Mouse (Mus musculus) CH12.LX (cell line): ENCODE data around the gene Akap9. TPM values are rescaled to one million over a fixed set of nuclear protein-coding genes. Genes with fewer than 3 reads are reported as not detected.

Experiments used
- DNase-seq: peaks from one replicate; pipeline ENCODE4 v3.0.0-alpha.2; 2013; ENCODE audit errors: extremely low read depth
- H3K27ac ChIP-seq: 2 replicates; pipeline ENCODE4 v1.5.1; 2012; ENCODE audit warnings: low read depth, mild to moderate bottlenecking, control low read depth, moderate library complexity; ENCODE audit not compliant: insufficient read depth
- H3K27me3 ChIP-seq: replicated peaks from 2 replicates; pipeline ENCODE3; 2012; ENCODE audit warnings: inconsistent platforms
- H3K36me3 ChIP-seq, 2 experiments: replicated peaks in 1 of 2; 2 replicates each; pipeline versions ENCODE3 to v1.6.1; 2012; ENCODE audit warnings: inconsistent platforms in 1 of 2, low read length in 1 of 2, mild to moderate bottlenecking in 1 of 2, mixed read lengths in 1 of 2, moderate library complexity in 1 of 2; ENCODE audit not compliant: control insufficient read depth in 1 of 2, insufficient read depth in 1 of 2
- H3K4me1 ChIP-seq, 2 experiments: 2 replicates each; pipeline ENCODE4 v1.6.1; 2012; ENCODE audit warnings: inconsistent platforms in 1 of 2, moderate library complexity in 1 of 2; ENCODE audit not compliant: insufficient read depth in 2 of 2, control insufficient read depth in 1 of 2
- H3K4me2 ChIP-seq: 2 replicates; pipeline ENCODE4 v1.6.1; 2012; ENCODE audit warnings: low read depth, mild to moderate bottlenecking, control low read depth; ENCODE audit not compliant: poor library complexity, insufficient read depth, severe bottlenecking
- H3K4me3 ChIP-seq, 3 experiments: fragments of 150-350 bp in 1 of 3; sonication (generic) in 1 of 3; replicated peaks in 1 of 3; 2 replicates each; pipeline versions ENCODE3 to v1.5.1; 2011 to 2012; ENCODE audit warnings: low read depth in 2 of 3, low read length in 2 of 3, mild to moderate bottlenecking in 2 of 3, moderate library complexity in 2 of 3, control low read depth in 1 of 3, improper control_type of control experiment in 1 of 3, inconsistent platforms in 1 of 3, mixed read lengths in 1 of 3; ENCODE audit not compliant: poor library complexity in 1 of 3
- H3K79me2 ChIP-seq: replicated peaks from 2 replicates; pipeline ENCODE4 v1.6.1; 2012; ENCODE audit warnings: mild to moderate bottlenecking, moderate library complexity; ENCODE audit not compliant: control insufficient read depth, poor library complexity, insufficient read depth, severe bottlenecking; ENCODE audit errors: extremely low read depth
- H3K9ac ChIP-seq: 2 replicates; pipeline ENCODE4 v1.6.1; 2012; ENCODE audit warnings: low read depth, mild to moderate bottlenecking, control low read depth, moderate library complexity; ENCODE audit not compliant: insufficient read depth
- H3K9me3 ChIP-seq: replicated peaks from 2 replicates; pipeline ENCODE3; 2012; ENCODE audit warnings: low read length, inconsistent platforms, mixed read lengths
- BHLHE40 ChIP-seq: IDR thresholded peaks from 2 replicates; pipeline ENCODE4 v1.6.1; 2011; ENCODE audit warnings: mild to moderate bottlenecking, low read depth, low read length, improper control_type of control experiment
- CHD1 ChIP-seq: IDR thresholded peaks from 2 replicates; pipeline ENCODE4 v1.6.1; 2012; ENCODE audit warnings: low read depth, low read length, improper control_type of control experiment, inconsistent platforms
- ELF1 ChIP-seq: IDR thresholded peaks from 2 replicates; pipeline ENCODE4 v1.6.1; 2014; ENCODE audit warnings: low read depth, mild to moderate bottlenecking, inconsistent platforms, low read length, improper control_type of control experiment
- EP300 ChIP-seq: IDR thresholded peaks from 2 replicates; pipeline ENCODE4 v1.6.1; 2011; ENCODE audit warnings: low read length, improper control_type of control experiment
- ETS1 ChIP-seq: conservative IDR thresholded peaks from 2 replicates; pipeline ENCODE4 v1.6.1; 2012; ENCODE audit warnings: low read depth, mild to moderate bottlenecking, inconsistent platforms, low read length, improper control_type of control experiment, moderate library complexity
- HCFC1 ChIP-seq: IDR thresholded peaks from 2 replicates; pipeline ENCODE4 v1.6.1; 2012; ENCODE audit warnings: low read depth, mild to moderate bottlenecking, inconsistent platforms, low read length, improper control_type of control experiment
- JUN ChIP-seq: IDR thresholded peaks from 2 replicates; pipeline ENCODE4 v1.6.1; 2011; ENCODE audit warnings: low read depth, mild to moderate bottlenecking, low read length, improper control_type of control experiment, moderate library complexity; ENCODE audit not compliant: insufficient read depth
- JUND ChIP-seq: conservative IDR thresholded peaks from 2 replicates; pipeline ENCODE4 v1.6.1; 2011; ENCODE audit warnings: low read depth, low read length, improper control_type of control experiment
- KAT2A ChIP-seq: IDR thresholded peaks from 2 replicates; pipeline ENCODE4 v1.6.1; 2012; ENCODE audit warnings: low read length, improper control_type of control experiment, inconsistent platforms; ENCODE audit not compliant: insufficient replicate concordance
- NRF1 ChIP-seq: IDR thresholded peaks from 2 replicates; pipeline ENCODE4 v1.6.1; 2014; ENCODE audit warnings: low read depth, mild to moderate bottlenecking, inconsistent platforms, low read length, improper control_type of control experiment, moderate library complexity
- PAX5 ChIP-seq: IDR thresholded peaks from 2 replicates; pipeline ENCODE4 v1.6.1; 2012; ENCODE audit warnings: low read length, inconsistent platforms, mixed read lengths
- SIN3A ChIP-seq: IDR thresholded peaks from 2 replicates; pipeline ENCODE4 v1.6.1; 2012; ENCODE audit warnings: low read length, improper control_type of control experiment, inconsistent platforms
- SMC3 ChIP-seq: IDR thresholded peaks from 2 replicates; pipeline ENCODE4 v1.6.1; 2011; ENCODE audit warnings: low read depth, low read length, improper control_type of control experiment
- TBP ChIP-seq: conservative IDR thresholded peaks from 2 replicates; pipeline ENCODE4 v1.6.1; 2011; ENCODE audit warnings: low read depth, low read length, improper control_type of control experiment
- UBTF ChIP-seq: IDR thresholded peaks from 2 replicates; pipeline ENCODE4 v1.6.1; 2012; ENCODE audit warnings: low read depth, mild to moderate bottlenecking, inconsistent platforms, low read length, improper control_type of control experiment, moderate library complexity
- USF1 ChIP-seq: IDR thresholded peaks from 2 replicates; pipeline ENCODE4 v1.6.1; 2014; ENCODE audit warnings: low read depth, mild to moderate bottlenecking, inconsistent platforms, low read length, improper control_type of control experiment
- ZC3H11A ChIP-seq: IDR thresholded peaks from 2 replicates; pipeline ENCODE4 v1.6.1; 2012; ENCODE audit warnings: low read depth, mild to moderate bottlenecking, inconsistent platforms, low read length, improper control_type of control experiment
- ZNF384 ChIP-seq: IDR thresholded peaks from 2 replicates; pipeline ENCODE4 v1.6.1; 2012; ENCODE audit warnings: low read depth, low read length, improper control_type of control experiment, inconsistent platforms
- dilution Hi-C: fragments of 300-500 bp; cut with MboI; formaldehyde crosslinking; loops from 2 replicates; pipeline ENCODE4 v1.14.3; 2020; ENCODE audit warnings: low sequenced_read_pairs; ENCODE audit not compliant: extremely low pct_unique_long_range_greater_than_20kb, extremely low pct_ligation_motif_present
- in situ Hi-C: fragments of 300-500 bp; cut with MboI; formaldehyde crosslinking; loops from 3 replicates; pipeline ENCODE4 v1.14.3; 2019; ENCODE audit warnings: low sequenced_read_pairs, low pct_ligation_motif_present, low pct_unique_long_range_greater_than_20kb, mixed read lengths
- polyA plus RNA-seq: library from polyadenylated mRNA; unstranded; fragments of >175 nt; gene quantifications from 2 replicates; pipeline ENCODE4 v1.2.1, GENCODE M21; 2012; ENCODE audit warnings: low read depth; ENCODE audit not compliant: insufficient read length
- total RNA-seq, 2 experiments: library from RNA; depleted of rRNA; stranded (reverse); fragments of 300-350 nt in 1 of 2; fragments of >200 nt in 1 of 2; gene quantifications; 2 replicates each; pipeline ENCODE4 v1.2.3; 2012 to 2014

The Akap9 gene
- total and polyA plus RNA-seq, 3 experiments: 10.3 to 15.6 (median 12.8) TPM

DNA sequence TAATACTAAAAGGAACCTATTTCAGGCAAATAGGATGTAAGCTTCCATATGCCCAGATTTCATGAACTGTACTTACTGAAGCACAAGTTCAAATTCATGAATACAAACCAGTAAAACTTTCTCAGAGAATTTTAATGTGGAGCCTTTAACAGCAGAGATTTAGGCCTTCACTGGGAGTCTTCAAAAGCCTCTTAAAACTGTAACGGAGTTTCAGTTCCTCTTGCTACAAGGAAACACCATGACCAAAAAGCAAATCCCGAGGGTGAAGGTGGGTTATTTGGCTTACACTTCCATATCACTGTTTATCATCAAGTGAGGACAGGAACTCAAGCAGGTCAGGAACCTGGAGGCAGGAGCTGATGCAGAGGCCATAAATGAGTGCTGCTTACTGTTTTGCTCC is 153.7 kb downstream of the Akap9 start (continued):
- TF ChIP-seq ZC3H11A (no peak), SIN3A (0 out of 2 replicates have a peak, but pooled peaks have one; percentile 27)

- Histone ChIP-seq H3K9me3 (no peaks in the 10 kb centered on the region), H3K4me1 (peaks cover 5 to 26% of the 10 kb centered on the region in 2 experiments), H3K4me2 (no peak overlapping the region)
- in situ Hi-C loops: no loop called here
- TF ChIP-seq JUN: no peak
- no peak for TF ChIP-seq EP300
- no peak for TF ChIP-seq BHLHE40
- TF ChIP-seq ZNF384: no peak
- TF ChIP-seq JUND: no peak
- no peak for TF ChIP-seq ETS1
- TF ChIP-seq ELF1: no peak
- TF ChIP-seq NRF1: no peak
- TF ChIP-seq UBTF: no peak
- no peak for TF ChIP-seq USF1
- no peak for TF ChIP-seq CHD1
- no peak for TF ChIP-seq SIN3A
- TF ChIP-seq KAT2A: no peak
- TF ChIP-seq, all 38 proteins: peak for 0
- H3K79me2 ChIP-seq: 0 out of 2 replicates have a peak, but pooled peaks cover 5% of the 10 kb centered on the region
- dilution Hi-C loops: no loop called here
- H3K9ac ChIP-seq: no peak overlapping the region
- peaks cover 49 to 84% of the 10 kb centered on the region in 2 experiments for H3K36me3 ChIP-seq
- no peak overlapping the region for H3K27ac ChIP-seq
- no peak for DNase-seq
- no peaks in the 10 kb centered on the region for H3K27me3 ChIP-seq
- H3K4me3 ChIP-seq: no peak overlapping the region
Observed at GRCm38 (mm10) chr5:4084948-4085347, 157.1 kb downstream of the Akap9 start.

- TF ChIP-seq HCFC1: no peak
- no peak for TF ChIP-seq TBP
- TF ChIP-seq PAX5: no peak
- no peak for TF ChIP-seq SMC3
Observed at GRCm38 (mm10) chr5:4086309-4086708, 158.5 kb downstream of the Akap9 start.

More at GRCm38 (mm10) chr5:4086309-4086708, 158.5 kb downstream of the Akap9 start:
- H3K4me1 ChIP-seq: peaks cover 5 to 13% of the 10 kb centered on the region in 2 experiments
- no peaks in the 10 kb centered on the region for H3K9me3 ChIP-seq
- DNase-seq: no peak
- H3K36me3 ChIP-seq: peaks cover 56 to 87% of the 10 kb centered on the region in 2 experiments
- no peaks in the 10 kb centered on the region for H3K27me3 ChIP-seq
- dilution Hi-C loops: no loop called here
- in situ Hi-C loops: no loop called here
- no peak overlapping the region for H3K4me2 ChIP-seq
- no peak overlapping the region for H3K27ac ChIP-seq
- 0 out of 2 replicates have a peak, but pooled peaks cover 8% of the 10 kb centered on the region for H3K79me2 ChIP-seq
- no peak overlapping the region for H3K4me3 ChIP-seq
- no peak overlapping the region for H3K9ac ChIP-seq
